Comparison of ENCODE assay signal across 8 mouse cellular contexts in the genomic region with DNA sequence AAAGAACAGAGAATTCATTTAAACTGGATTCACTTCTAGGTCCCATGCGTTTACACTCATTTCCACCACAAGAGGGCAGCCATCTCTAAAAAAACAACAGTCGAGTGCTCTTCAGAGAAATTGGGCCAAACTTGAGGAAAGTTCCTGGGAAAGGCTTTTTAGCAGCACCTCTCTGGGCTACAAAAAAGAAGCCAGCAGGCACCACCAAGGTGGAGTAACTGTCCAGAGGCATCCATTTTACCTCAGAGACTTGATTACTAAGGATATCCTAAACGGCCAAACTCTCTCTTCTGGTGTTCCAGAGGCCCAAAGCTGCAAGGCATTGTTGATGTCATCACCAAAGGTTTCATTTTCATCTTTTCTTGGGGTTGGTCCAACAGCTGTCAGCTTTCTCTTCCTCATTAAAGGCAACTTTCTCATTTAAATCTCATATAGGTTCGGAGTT. TPM values are rescaled to one million over a fixed set of nuclear protein-coding genes. Genes with fewer than 3 reads are reported as not detected.
DNase-seq lines count a peak whose midpoint lies in the region; ATAC-seq and TF ChIP-seq lines count a peak whose summit lies in the region.

No protein-coding gene starts in this region.

- peak; percentile 33; the same call in 1 of the 2 replicates for TF ChIP-seq CTCF in cerebellum, adult 2 months (IDR thresholded peaks at IDR 0.05; ENCODE audit: borderline replicate concordance, insufficient read depth, low read depth, low read length)
- peak; percentile 72 for TF ChIP-seq CTCF in E14TG2a.4 (conservative IDR thresholded peaks at IDR 0.05; ENCODE audit: low read length)

- WGBS in cerebellum, adult 2 months = 13% methylated on average over 4 of the region's 4 CpGs
- 25% methylated on average over 4 of the region's 4 CpGs for WGBS in liver, embryonic 11.5 days

- no peaks in the 10 kb centered on the region for H3K9me3 ChIP-seq in E14TG2a.4 (ENCODE audit: low read length)
- H3K9me3 ChIP-seq in liver, embryonic 11.5 days (ENCODE audit: control insufficient read depth, low read length) = no peaks in the 10 kb centered on the region

- H3K4me3 ChIP-seq in cerebellum, adult 2 months (replicated peaks; ENCODE audit: insufficient read depth, low read depth, low read length) = no peak overlapping the region
- no peak overlapping the region for H3K4me3 ChIP-seq in E14TG2a.4 (replicated peaks; ENCODE audit: low read length)
- H3K4me3 ChIP-seq in liver, embryonic 11.5 days (ENCODE audit: low read depth, low read length) = no peak overlapping the region

- H3K4me2 ChIP-seq in liver, embryonic 11.5 days = no peak overlapping the region

- no peaks in the 10 kb centered on the region for H3K36me3 ChIP-seq in E14TG2a.4 (ENCODE audit: insufficient read depth, low read length)
- H3K36me3 ChIP-seq in liver, embryonic 11.5 days (ENCODE audit: control insufficient read depth, insufficient read depth, low read length) = no peaks in the 10 kb centered on the region

- no peak overlapping the region for H3K9ac ChIP-seq in liver, embryonic 11.5 days (ENCODE audit: low read depth, low read length)

- peaks cover 5% of the 10 kb centered on the region; the same call in 1 of the 2 replicates for H3K27me3 ChIP-seq in cerebellum, adult 2 months (ENCODE audit: control insufficient read depth, insufficient read depth, low read length)
- H3K27me3 ChIP-seq in E14TG2a.4 (ENCODE audit: insufficient read depth, low read length) = peaks cover 44% of the 10 kb centered on the region
- H3K27me3 ChIP-seq in liver, embryonic 11.5 days (replicated peaks; ENCODE audit: control insufficient read depth, insufficient read depth, low read length) = peaks cover 45% of the 10 kb centered on the region

- TF ChIP-seq POLR2A in cerebellum, adult 2 months (IDR thresholded peaks at IDR 0.05; ENCODE audit: borderline replicate concordance, insufficient read depth, low read length) = no peak

- no peak overlapping the region for H3K27ac ChIP-seq in cerebellum, adult 2 months (ENCODE audit: insufficient read depth, low read length)
- H3K27ac ChIP-seq in liver, embryonic 11.5 days (ENCODE audit: low read depth, low read length) = no peak overlapping the region

- no peaks in the 10 kb centered on the region for H3K4me1 ChIP-seq in cerebellum, adult 2 months (ENCODE audit: control insufficient read depth, insufficient read depth, low read length)
- H3K4me1 ChIP-seq in E14TG2a.4 (replicated peaks; ENCODE audit: low read depth, low read length) = peaks cover 11% of the 10 kb centered on the region
- H3K4me1 ChIP-seq in liver, embryonic 11.5 days (replicated peaks; ENCODE audit: control insufficient read depth, insufficient read depth, low read length) = 0 out of 2 replicates have a peak, but pooled peaks cover 2% of the 10 kb centered on the region

- ATAC-seq in liver, embryonic 11.5 days (replicated peaks; ENCODE audit: low FRiP score) = no peak

- DNase-seq in cerebellum, adult 2 months = peak; percentile 44 to 45
- DNase-seq in cerebellum, adult 9-11 months = no peak
- DNase-seq in cerebellum, adult 9-10 months = peak; percentile 49
- peak; percentile 36 for DNase-seq in gastrocnemius, postnatal 10 days
- DNase-seq in kidney, postnatal 25 days = peak; percentile 42 to 75
- DNase-seq in liver, embryonic 11.5 days (ENCODE audit: low spot score) = peak; percentile 38
- peak; percentile 79 for DNase-seq in retina, postnatal 1 day

RNA-seq across cellular contexts. Expression of a gene that starts 1.7 kb away (rescaled TPM):
- 1.3 and 1.9 TPM in 2 replicates for polyA plus RNA-seq in cerebellum, adult 2 months (2012; rRNA removed)
- total RNA-seq in gastrocnemius, postnatal 10 days (2021) = 1 to 10 TPM; 2.2 to 2.6 TPM
- 7.1 and 8.4 TPM in 2 replicates for polyA plus RNA-seq in liver, embryonic 11.5 days (2014; fragmentation: Nextera tagmentation; extraction: Ambion mirVana)
